Mouse (Mus musculus): ENCODE measurements around the gene Gm42674.

DNA sequence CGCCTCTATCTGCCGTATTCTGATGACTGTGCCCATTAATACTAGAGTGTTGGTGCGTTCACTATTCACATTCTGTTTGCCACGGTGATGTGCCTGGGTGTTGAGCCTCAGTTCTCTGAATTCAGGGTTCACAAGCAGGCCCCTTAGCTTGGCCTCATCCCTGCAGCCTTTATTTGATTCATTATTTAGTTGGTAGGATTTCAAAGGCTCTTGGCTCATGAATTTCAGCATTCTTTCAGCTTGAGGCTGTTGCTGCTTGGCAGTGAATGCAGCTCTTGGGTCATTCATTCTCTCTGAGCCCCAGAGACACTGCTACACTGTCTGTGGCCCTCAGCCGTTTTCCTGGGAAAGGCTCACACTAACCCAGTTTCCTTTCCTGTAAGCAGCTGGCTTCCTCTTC lies 45.8 kb upstream of the Gm42674 start:
- TF ChIP-seq CTCF (IDR thresholded peaks at IDR 0.05; ENCODE audit: extremely low read depth, insufficient read depth, low read length): no peak
- TF ChIP-seq POLR2A (IDR thresholded peaks at IDR 0.05; ENCODE audit: extremely low read depth, insufficient read depth, low read length): no peak

Measured in cortical plate, adult 2 months (tissue).